8 mouse cellular contexts compared by ENCODE assay signal in genomic region chr4:44600875-44601274, GRCm38 (mm10).
DNase-seq lines count a peak whose midpoint lies in the region; ATAC-seq lines count a peak whose summit lies in the region.

No protein-coding gene starts in this region.

- H3K4me3 ChIP-seq in midbrain, embryonic 12.5 days = no peak overlapping the region
- no peak overlapping the region for H3K4me3 ChIP-seq in midbrain, embryonic 11.5 days (ENCODE audit: low read depth, low read length)

- H3K9ac ChIP-seq in midbrain, embryonic 12.5 days (replicated peaks) = no peak overlapping the region
- no peak overlapping the region for H3K9ac ChIP-seq in midbrain, embryonic 11.5 days (ENCODE audit: low read length)

- H3K27ac ChIP-seq in midbrain, embryonic 12.5 days (replicated peaks) = 0 out of 2 replicates have a peak overlapping the region, but pooled peaks have one; percentile 2
- no peak overlapping the region for H3K27ac ChIP-seq in midbrain, embryonic 11.5 days (ENCODE audit: low read depth, low read length)

- WGBS in midbrain, embryonic 12.5 days = 61% methylated on average over 5 of the region's 5 CpGs
- 70% methylated on average over 5 of the region's 5 CpGs for WGBS in midbrain, embryonic 11.5 days

- peak; percentile 27 for DNase-seq in cerebellum, adult 9-11 months
- DNase-seq in cerebellum, adult 11 months = no peak
- DNase-seq in midbrain, embryonic 11.5 days (ENCODE audit: low spot score, missing footprints) = no peak
- DNase-seq in layer of hippocampus, postnatal 36 days = peak; percentile 28 to 34
- peak; percentile 66 for DNase-seq in right cerebral cortex, postnatal 14 days
- DNase-seq in spleen, postnatal 4 days (ENCODE audit: low spot score in 2 of 2) = no peak
- DNase-seq in urinary bladder, postnatal 36 days (ENCODE audit: low spot score in 2 of 2) = no peak

- no peaks in the 10 kb centered on the region for H3K27me3 ChIP-seq in midbrain, embryonic 12.5 days
- H3K27me3 ChIP-seq in midbrain, embryonic 11.5 days (ENCODE audit: control insufficient read depth, insufficient read depth, low read length) = no peaks in the 10 kb centered on the region

- H3K4me1 ChIP-seq in midbrain, embryonic 12.5 days = peaks cover 17% of the 10 kb centered on the region
- H3K4me1 ChIP-seq in midbrain, embryonic 11.5 days (ENCODE audit: control insufficient read depth, insufficient read depth, low read length) = peaks cover 5% of the 10 kb centered on the region; the same call in 1 of the 2 replicates

- no peaks in the 10 kb centered on the region for H3K36me3 ChIP-seq in midbrain, embryonic 12.5 days
- H3K36me3 ChIP-seq in midbrain, embryonic 11.5 days (ENCODE audit: control insufficient read depth, insufficient read depth, low read length) = no peaks in the 10 kb centered on the region

- H3K9me3 ChIP-seq in midbrain, embryonic 12.5 days = no peaks in the 10 kb centered on the region
- H3K9me3 ChIP-seq in midbrain, embryonic 11.5 days (ENCODE audit: control insufficient read depth, low read length) = no peaks in the 10 kb centered on the region

- no peak for ATAC-seq in midbrain, embryonic 12.5 days (ENCODE audit: low FRiP score, low read depth)
- ATAC-seq in midbrain, embryonic 11.5 days (ENCODE audit: low FRiP score) = no peak

- no peak overlapping the region for H3K4me2 ChIP-seq in midbrain, embryonic 12.5 days (replicated peaks)
- H3K4me2 ChIP-seq in midbrain, embryonic 11.5 days = no peak overlapping the region

Comparison
In these comparisons a context has a peak if more than half of its experiments do, and no peak if none do; other contexts are left out.
1. DNase-seq: peak in cerebellum, adult 9-11 months (single experiment), layer of hippocampus, postnatal 36 days (2 of 2) and right cerebral cortex, postnatal 14 days (single experiment); none in cerebellum, adult 11 months (single experiment), midbrain, embryonic 11.5 days (single experiment), spleen, postnatal 4 days (0 of 2) and urinary bladder, postnatal 36 days (0 of 2).